Mouse (Mus musculus) bone marrow macrophage, adult 2 months (primary cell): ENCODE data around the gene Mx1.

ENCODE experiments used
- CTCF ChIP-seq: IDR thresholded peaks from 2 replicates; pipeline ENCODE4 v1.5.1; 2012; ENCODE audit warnings: low read depth, mild to moderate bottlenecking, low read length, moderate library complexity
- POLR2A ChIP-seq: IDR thresholded peaks from 2 replicates; pipeline ENCODE4 v1.6.1; 2012; ENCODE audit warnings: mild to moderate bottlenecking, low read depth, low read length, borderline replicate concordance

- no peak for TF ChIP-seq POLR2A
- TF ChIP-seq CTCF, result no peak
Observed at GRCm38 (mm10) chr16:97428026-97428425, 34.7 kb downstream of the Mx1 start.
